Comparison of ENCODE assay signal across 8 mouse cellular contexts in the genomic region with DNA sequence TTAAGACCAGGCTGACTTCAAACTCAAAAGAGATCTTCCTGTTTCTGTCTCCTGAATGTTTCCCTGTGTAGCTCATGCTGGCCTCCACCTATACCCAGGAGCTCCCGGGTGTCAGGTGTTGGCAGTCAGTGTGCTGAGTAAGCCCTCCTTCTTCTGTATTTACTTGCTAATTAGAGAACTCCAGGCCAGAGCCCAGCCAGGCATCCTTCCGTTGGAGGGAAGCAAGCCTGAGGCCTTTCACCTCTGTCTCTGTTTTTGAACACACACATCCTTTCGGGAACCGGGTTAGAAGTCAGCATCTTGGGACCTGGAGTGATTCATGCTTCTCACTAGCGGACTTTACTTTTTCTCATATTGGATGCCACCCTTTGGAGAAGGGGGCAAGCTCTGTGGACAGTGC. TPM values are rescaled to one million over a fixed set of nuclear protein-coding genes. Genes with fewer than 3 reads are reported as not detected.
A peak's percentile ranks its signal among the peaks of the same experiment; 100 is the strongest.
DNase-seq lines count a peak whose midpoint lies in the region; ATAC-seq and TF ChIP-seq lines count a peak whose summit lies in the region.

No protein-coding gene starts in this region.

- no peaks in the 10 kb centered on the region for H3K27me3 ChIP-seq in embryonic facial prominence, embryonic 14.5 days (replicated peaks; ENCODE audit: control insufficient read depth, insufficient read depth, low read length)
- no peaks in the 10 kb centered on the region for H3K27me3 ChIP-seq in neural tube, embryonic 13.5 days

- no peak for TF ChIP-seq CTCF in layer of hippocampus, adult 2 months (conservative IDR thresholded peaks at IDR 0.05)

- no peak for ATAC-seq in embryonic facial prominence, embryonic 14.5 days (ENCODE audit: low read depth)
- ATAC-seq in neural tube, embryonic 13.5 days (ENCODE audit: low read depth), result no peak

- H3K4me3 ChIP-seq in layer of hippocampus, adult 2 months, result peak overlapping the region; percentile 63; the same call in 1 of the 2 replicates
- H3K4me3 ChIP-seq in embryonic facial prominence, embryonic 14.5 days (ENCODE audit: low read depth, low read length), result peak overlapping the region; percentile 66
- H3K4me3 ChIP-seq in neural tube, embryonic 13.5 days, result peak overlapping the region; percentile 75

- DNase-seq in layer of hippocampus, adult 2 months (ENCODE audit: low spot score in 2 of 2), result no peak
- no peak for DNase-seq in layer of hippocampus, postnatal 10 days (ENCODE audit: low spot score in 2 of 2)
- no peak for DNase-seq in embryonic facial prominence, embryonic 14.5 days (ENCODE audit: low spot score)
- DNase-seq in kidney, postnatal 14 days, result peak; percentile 57
- DNase-seq in adrenal gland, adult (ENCODE audit: inconsistent age in 2 of 2, low spot score in 1 of 2), result no peak
- no peak for DNase-seq in urinary bladder, postnatal 4 days (ENCODE audit: low spot score in 2 of 2)
- DNase-seq in left cerebral cortex, postnatal 4 days, result no peak

- H3K4me2 ChIP-seq in embryonic facial prominence, embryonic 14.5 days (ENCODE audit: low read depth, low read length), result peak overlapping the region; percentile 75
- H3K4me2 ChIP-seq in neural tube, embryonic 13.5 days, result peak overlapping the region; percentile 93

- H3K9ac ChIP-seq in embryonic facial prominence, embryonic 14.5 days (ENCODE audit: low read depth, low read length), result peak overlapping the region; percentile 89
- peak overlapping the region; percentile 80 for H3K9ac ChIP-seq in neural tube, embryonic 13.5 days

- no peaks in the 10 kb centered on the region for H3K9me3 ChIP-seq in embryonic facial prominence, embryonic 14.5 days (ENCODE audit: control insufficient read depth, low read length)
- H3K9me3 ChIP-seq in neural tube, embryonic 13.5 days, result peaks cover 5% of the 10 kb centered on the region; the same call in 1 of the 2 replicates

- H3K36me3 ChIP-seq in embryonic facial prominence, embryonic 14.5 days (ENCODE audit: control insufficient read depth, insufficient read depth, low read length), result peaks cover 40% of the 10 kb centered on the region
- peaks cover 38% of the 10 kb centered on the region for H3K36me3 ChIP-seq in neural tube, embryonic 13.5 days

- intact Hi-C loops in left cerebral cortex, postnatal 4 days (cut with DNase I), result no loop called here

- H3K4me1 ChIP-seq in embryonic facial prominence, embryonic 14.5 days (ENCODE audit: control insufficient read depth, insufficient read depth, low read length), result peaks cover 15% of the 10 kb centered on the region; the same call in 1 of the 2 replicates
- H3K4me1 ChIP-seq in neural tube, embryonic 13.5 days (replicated peaks), result peaks cover 31% of the 10 kb centered on the region

- peak overlapping the region; percentile 53 for H3K27ac ChIP-seq in layer of hippocampus, adult 2 months
- H3K27ac ChIP-seq in embryonic facial prominence, embryonic 14.5 days (replicated peaks; ENCODE audit: low read depth, low read length), result no peak overlapping the region; the same call in 1 of the 2 replicates
- no peak overlapping the region for H3K27ac ChIP-seq in neural tube, embryonic 13.5 days (replicated peaks)

- 68% methylated on average over 5 of the region's 5 CpGs for WGBS in embryonic facial prominence, embryonic 14.5 days
- WGBS in neural tube, embryonic 13.5 days, result 65% methylated on average over 5 of the region's 5 CpGs

RNA-seq across cellular contexts. Expression of a gene that starts 1.4 kb away (rescaled TPM):
- total RNA-seq in layer of hippocampus, adult 2 months (2021), result 10 to 100 TPM; 18.3 to 27.0 TPM
- total RNA-seq in layer of hippocampus, postnatal 10 days (2021), result 10 to 100 TPM; 17.9 to 34.8 TPM
- 4.1 and 7.4 TPM in 2 replicates for polyA plus RNA-seq in embryonic facial prominence, embryonic 14.5 days (2014; fragmentation: Nextera tagmentation; extraction: Ambion mirVana)
- polyA plus RNA-seq in neural tube, embryonic 13.5 days (2015; fragmentation: Nextera tagmentation; extraction: Ambion mirVana), result 2.0 and 8.6 TPM in 2 replicates
- total RNA-seq in left cerebral cortex, postnatal 4 days (2021), result 10 to 100 TPM in 1 of 2 experiments, not detected in 1; 21.0 TPM

RNA-seq across cellular contexts. Expression of a gene that starts 1.5 kb away (rescaled TPM):
- total RNA-seq in layer of hippocampus, adult 2 months (2021), result 100 to 1,000 TPM; 131 to 138 TPM
- 100 to 1,000 TPM; 129 to 156 TPM for total RNA-seq in layer of hippocampus, postnatal 10 days (2021)
- 261 and 281 TPM in 2 replicates for polyA plus RNA-seq in embryonic facial prominence, embryonic 14.5 days (2014; fragmentation: Nextera tagmentation; extraction: Ambion mirVana)
- 248 and 252 TPM in 2 replicates for polyA plus RNA-seq in neural tube, embryonic 13.5 days (2015; fragmentation: Nextera tagmentation; extraction: Ambion mirVana)
- 100 to 1,000 TPM; 175 to 189 TPM for total RNA-seq in left cerebral cortex, postnatal 4 days (2021)

RNA-seq across cellular contexts. Expression of a gene that starts 14.6 kb away (rescaled TPM):
- 10 to 100 TPM; 81.6 to 95.4 TPM for total RNA-seq in layer of hippocampus, adult 2 months (2021)
- total RNA-seq in layer of hippocampus, postnatal 10 days (2021), result 10 to 100 TPM; 46.6 to 54.3 TPM
- polyA plus RNA-seq in embryonic facial prominence, embryonic 14.5 days (2014; fragmentation: Nextera tagmentation; extraction: Ambion mirVana), result 66.1 and 69.5 TPM in 2 replicates
- polyA plus RNA-seq in neural tube, embryonic 13.5 days (2015; fragmentation: Nextera tagmentation; extraction: Ambion mirVana), result 86.8 and 87.9 TPM in 2 replicates
- total RNA-seq in left cerebral cortex, postnatal 4 days (2021), result 10 to 100 TPM; 45.1 to 47.6 TPM

RNA-seq across cellular contexts. Expression of a gene that starts 25.9 kb away (rescaled TPM):
- total RNA-seq in layer of hippocampus, adult 2 months (2021), result 10 to 100 TPM; 76.9 to 77.5 TPM
- total RNA-seq in layer of hippocampus, postnatal 10 days (2021), result 10 to 100 TPM; 71.6 to 82.0 TPM
- 135 and 143 TPM in 2 replicates for polyA plus RNA-seq in embryonic facial prominence, embryonic 14.5 days (2014; fragmentation: Nextera tagmentation; extraction: Ambion mirVana)
- 78.9 and 79.7 TPM in 2 replicates for polyA plus RNA-seq in neural tube, embryonic 13.5 days (2015; fragmentation: Nextera tagmentation; extraction: Ambion mirVana)
- 10 to 100 TPM; 54.7 to 62.7 TPM for total RNA-seq in left cerebral cortex, postnatal 4 days (2021)
